14 mouse cellular contexts compared by ENCODE assay signal in genomic region chr6:113659648-113660491, GRCm38 (mm10). TPM values are rescaled to one million over a fixed set of nuclear protein-coding genes. Genes with fewer than 3 reads are reported as not detected.
A peak's percentile ranks its signal among the peaks of the same experiment; 100 is the strongest.
DNase-seq lines count a peak whose midpoint lies in the region; ATAC-seq lines count a peak whose summit lies in the region.
"Had no signal": no experiment of that assay in that cellular context is flagged by ENCODE, and none has a peak within 500 bp of the region (broad histone marks: within the 10 kb centered on the region; RNA-seq: fewer than 3 reads in every experiment).

No protein-coding gene starts in this region.

- no peak for DNase-seq in heart, adult 8-10 months (ENCODE audit: low spot score)
- no peak for DNase-seq in lung, postnatal 10 days
- DNase-seq in cerebellum, adult 9-11 months, result no peak
- DNase-seq: cerebellum, postnatal 25 days; layer of hippocampus, adult 9-11 months had no signal

- H3K27me3 ChIP-seq in heart, embryonic 14.5 days (ENCODE audit: control insufficient read depth, insufficient read depth, low read length), result no peaks in the 10 kb centered on the region
- H3K27me3 ChIP-seq in lung, embryonic 16.5 days (ENCODE audit: control insufficient read depth, insufficient read depth, low read depth, low read length), result no peaks in the 10 kb centered on the region
- H3K27me3 ChIP-seq in heart, embryonic 16.5 days (ENCODE audit: control insufficient read depth, insufficient read depth, low read length), result no peaks in the 10 kb centered on the region
- no peaks in the 10 kb centered on the region for H3K27me3 ChIP-seq in stomach, embryonic 16.5 days (ENCODE audit: control insufficient read depth, insufficient read depth, low read length)
- H3K27me3 ChIP-seq: limb, embryonic 12.5 days had no signal

- H3K9ac ChIP-seq in heart, embryonic 14.5 days (ENCODE audit: low read length), result 0 out of 2 replicates have a peak overlapping the region, but pooled peaks have one; percentile 1
- no peak overlapping the region for H3K9ac ChIP-seq in lung, embryonic 16.5 days (ENCODE audit: low read length)
- H3K9ac ChIP-seq in heart, embryonic 16.5 days (ENCODE audit: low read length), result no peak overlapping the region
- H3K9ac ChIP-seq in stomach, embryonic 16.5 days (ENCODE audit: low read length), result no peak overlapping the region
- H3K9ac ChIP-seq: limb, embryonic 12.5 days had no signal

- H3K4me1 ChIP-seq in heart, embryonic 14.5 days (ENCODE audit: control insufficient read depth in 2 of 2, insufficient read depth in 2 of 2, low read length in 2 of 2), result peaks cover 20 to 28% of the 10 kb centered on the region in 2 experiments
- H3K4me1 ChIP-seq in lung, embryonic 16.5 days (replicated peaks; ENCODE audit: control insufficient read depth, insufficient read depth, low read length), result peaks cover 5% of the 10 kb centered on the region
- H3K4me1 ChIP-seq in heart, embryonic 16.5 days (ENCODE audit: control insufficient read depth, insufficient read depth, low read length), result peaks cover 30% of the 10 kb centered on the region
- peaks cover 20% of the 10 kb centered on the region for H3K4me1 ChIP-seq in stomach, embryonic 16.5 days (ENCODE audit: control insufficient read depth, insufficient read depth, low read length)

- H3K9me3 ChIP-seq in heart, embryonic 14.5 days (ENCODE audit: control insufficient read depth, low read length), result 0 out of 2 replicates have a peak, but pooled peaks cover 3% of the 10 kb centered on the region
- H3K9me3 ChIP-seq in lung, embryonic 16.5 days (ENCODE audit: control insufficient read depth, low read length), result no peaks in the 10 kb centered on the region
- peaks cover 3% of the 10 kb centered on the region for H3K9me3 ChIP-seq in heart, embryonic 16.5 days (replicated peaks; ENCODE audit: control insufficient read depth, low read length)
- H3K9me3 ChIP-seq in stomach, embryonic 16.5 days (replicated peaks; ENCODE audit: control insufficient read depth, low read length), result no peaks in the 10 kb centered on the region
- H3K9me3 ChIP-seq: limb, embryonic 12.5 days had no signal

- no peak overlapping the region for H3K4me3 ChIP-seq in heart, embryonic 14.5 days (ENCODE audit: control insufficient read depth in 1 of 2, insufficient read depth in 1 of 2, low read depth in 1 of 2, low read length in 2 of 2)
- H3K4me3 ChIP-seq in lung, embryonic 16.5 days (ENCODE audit: low read length), result no peak overlapping the region
- no peak overlapping the region for H3K4me3 ChIP-seq in heart, embryonic 16.5 days (ENCODE audit: low read length)
- H3K4me3 ChIP-seq in stomach, embryonic 16.5 days (replicated peaks; ENCODE audit: low read length), result no peak overlapping the region
- H3K4me3 ChIP-seq: limb, embryonic 12.5 days; megakaryocyte, embryonic 14.5 days; myocyte had no signal

- peak overlapping the region; percentile 30 to 48 for H3K27ac ChIP-seq in heart, embryonic 14.5 days (replicated peaks in 1 of 2; ENCODE audit: control insufficient read depth in 1 of 2, insufficient read depth in 1 of 2, low read depth in 2 of 2, low read length in 2 of 2)
- no peak overlapping the region for H3K27ac ChIP-seq in lung, embryonic 16.5 days (ENCODE audit: low read length)
- peak overlapping the region; percentile 62 for H3K27ac ChIP-seq in heart, embryonic 16.5 days (ENCODE audit: low read length)
- H3K27ac ChIP-seq in stomach, embryonic 16.5 days (ENCODE audit: low read length), result peak overlapping the region; percentile 62; the same call in 1 of the 2 replicates
- H3K27ac ChIP-seq: hindbrain, postnatal 0 days; limb, embryonic 12.5 days had no signal

- 0 out of 2 replicates have a peak overlapping the region, but pooled peaks have one; percentile 1 for H3K4me2 ChIP-seq in heart, embryonic 14.5 days (ENCODE audit: low read length)
- no peak overlapping the region for H3K4me2 ChIP-seq in lung, embryonic 16.5 days (ENCODE audit: low read depth, low read length)
- H3K4me2 ChIP-seq in heart, embryonic 16.5 days (ENCODE audit: low read depth, low read length), result no peak overlapping the region
- H3K4me2 ChIP-seq in stomach, embryonic 16.5 days (ENCODE audit: low read depth, low read length), result no peak overlapping the region
- H3K4me2 ChIP-seq: limb, embryonic 12.5 days had no signal

- ATAC-seq in heart, embryonic 14.5 days (ENCODE audit: insufficient number of reproducible peaks, insufficient read depth, low FRiP score, low read depth), result no peak
- 0 out of 2 replicates have a peak, but pooled peaks have one; percentile 29 for ATAC-seq in lung, embryonic 16.5 days (ENCODE audit: low read depth)
- ATAC-seq in heart, embryonic 16.5 days (replicated peaks; ENCODE audit: extremely low read depth, insufficient read depth, low FRiP score), result no peak; the same call in 1 of the 2 replicates
- ATAC-seq in stomach, embryonic 16.5 days (ENCODE audit: insufficient read depth, low FRiP score), result no peak
- ATAC-seq: hindbrain, postnatal 0 days had no signal

- no peaks in the 10 kb centered on the region for H3K36me3 ChIP-seq in heart, embryonic 14.5 days (ENCODE audit: control insufficient read depth, insufficient read depth, low read length)
- no peaks in the 10 kb centered on the region for H3K36me3 ChIP-seq in lung, embryonic 16.5 days (ENCODE audit: control insufficient read depth, insufficient read depth, low read length)
- H3K36me3 ChIP-seq in heart, embryonic 16.5 days (ENCODE audit: control insufficient read depth, insufficient read depth), result 0 out of 2 replicates have a peak, but pooled peaks cover 3% of the 10 kb centered on the region
- H3K36me3 ChIP-seq in stomach, embryonic 16.5 days (ENCODE audit: control insufficient read depth, insufficient read depth, low read length), result no peaks in the 10 kb centered on the region
- H3K36me3 ChIP-seq: limb, embryonic 12.5 days had no signal

- 45% methylated on average over 8 of the region's 8 CpGs for WGBS in heart, embryonic 14.5 days
- WGBS in lung, embryonic 16.5 days, result 54% methylated on average over 8 of the region's 8 CpGs
- 48% methylated on average over 8 of the region's 8 CpGs for WGBS in heart, embryonic 16.5 days
- 52% methylated on average over 8 of the region's 8 CpGs for WGBS in stomach, embryonic 16.5 days

RNA-seq across cellular contexts. Expression of gene Irak2, which starts 21.6 kb away (rescaled TPM):
- 3.9 and 4.7 TPM in 2 replicates for polyA plus RNA-seq in heart, embryonic 14.5 days (2014; fragmentation: Nextera tagmentation; extraction: Ambion mirVana)
- total RNA-seq in heart, adult 8-10 months (2022), result 10 to 100 TPM in 2 of 4 experiments, 1 to 10 TPM in 2; 8.1 to 13.5 (median 10.6) TPM
- 6.3 and 7.4 TPM in 2 replicates for polyA plus RNA-seq in lung, embryonic 16.5 days (2015; fragmentation: Nextera tagmentation; extraction: Ambion mirVana)
- 5.0 and 5.5 TPM in 2 replicates for polyA plus RNA-seq in heart, embryonic 16.5 days (2015; fragmentation: Nextera tagmentation; extraction: Ambion mirVana)
- polyA plus RNA-seq in stomach, embryonic 16.5 days (2015; fragmentation: Nextera tagmentation; extraction: Ambion mirVana), result 9.3 and 12.0 TPM in 2 replicates

RNA-seq across cellular contexts. Expression of gene Vhl, which starts 36.1 kb away (rescaled TPM):
- polyA plus RNA-seq in heart, embryonic 14.5 days (2014; fragmentation: Nextera tagmentation; extraction: Ambion mirVana), result 34.5 and 36.6 TPM in 2 replicates
- 10 to 100 TPM in 1 of 4 experiments, 1 to 10 TPM in 3; 8.4 to 10.7 (median 9.4) TPM for total RNA-seq in heart, adult 8-10 months (2022)
- 36.1 and 38.7 TPM in 2 replicates for polyA plus RNA-seq in lung, embryonic 16.5 days (2015; fragmentation: Nextera tagmentation; extraction: Ambion mirVana)
- 28.8 and 29.4 TPM in 2 replicates for polyA plus RNA-seq in heart, embryonic 16.5 days (2015; fragmentation: Nextera tagmentation; extraction: Ambion mirVana)
- polyA plus RNA-seq in stomach, embryonic 16.5 days (2015; fragmentation: Nextera tagmentation; extraction: Ambion mirVana), result 34.4 and 35.9 TPM in 2 replicates

RNA-seq across cellular contexts. Expression of gene Tatdn2, which starts 37.0 kb away (rescaled TPM):
- 0.93 and 1.1 TPM in 2 replicates for polyA plus RNA-seq in heart, embryonic 14.5 days (2014; fragmentation: Nextera tagmentation; extraction: Ambion mirVana)
- 10 to 100 TPM; 65.8 to 83.6 (median 69.8) TPM for total RNA-seq in heart, adult 8-10 months (2022)
- 0.46 and 0.60 TPM in 2 replicates for polyA plus RNA-seq in lung, embryonic 16.5 days (2015; fragmentation: Nextera tagmentation; extraction: Ambion mirVana)
- 0.49 and 0.74 TPM in 2 replicates for polyA plus RNA-seq in heart, embryonic 16.5 days (2015; fragmentation: Nextera tagmentation; extraction: Ambion mirVana)
- polyA plus RNA-seq in stomach, embryonic 16.5 days (2015; fragmentation: Nextera tagmentation; extraction: Ambion mirVana), result 0.58 and 0.72 TPM in 2 replicates

RNA-seq across cellular contexts. Expression of gene Brk1, which starts 55.3 kb away (rescaled TPM):
- 184 and 197 TPM in 2 replicates for polyA plus RNA-seq in heart, embryonic 14.5 days (2014; fragmentation: Nextera tagmentation; extraction: Ambion mirVana)
- 10 to 100 TPM; 68.5 to 83.3 (median 75.0) TPM for total RNA-seq in heart, adult 8-10 months (2022)
- polyA plus RNA-seq in lung, embryonic 16.5 days (2015; fragmentation: Nextera tagmentation; extraction: Ambion mirVana), result 218 and 226 TPM in 2 replicates
- 164 and 178 TPM in 2 replicates for polyA plus RNA-seq in heart, embryonic 16.5 days (2015; fragmentation: Nextera tagmentation; extraction: Ambion mirVana)
- polyA plus RNA-seq in stomach, embryonic 16.5 days (2015; fragmentation: Nextera tagmentation; extraction: Ambion mirVana), result 204 and 207 TPM in 2 replicates

RNA-seq across cellular contexts. Expression of gene Fancd2os, which starts 59.4 kb away (rescaled TPM):
- 0.31 TPM in 1 of 2 replicates, not detected in the other for polyA plus RNA-seq in heart, embryonic 14.5 days (2014; fragmentation: Nextera tagmentation; extraction: Ambion mirVana)
- total RNA-seq in heart, adult 8-10 months (2022), result not detected
- polyA plus RNA-seq in lung, embryonic 16.5 days (2015; fragmentation: Nextera tagmentation; extraction: Ambion mirVana), result 0.15 and 0.21 TPM in 2 replicates
- polyA plus RNA-seq in heart, embryonic 16.5 days (2015; fragmentation: Nextera tagmentation; extraction: Ambion mirVana), result 0.30 TPM in 1 of 2 replicates, not detected in the other
- polyA plus RNA-seq in stomach, embryonic 16.5 days (2015; fragmentation: Nextera tagmentation; extraction: Ambion mirVana), result 0.18 TPM in 1 of 2 replicates, not detected in the other
- total RNA-seq: gastrocnemius, adult 18-20 months; hindbrain, postnatal 0 days had no signal
- polyA plus RNA-seq: hindbrain, postnatal 0 days; limb, embryonic 12.5 days had no signal
